Mouse (Mus musculus): ENCODE measurements around the gene Xrcc3. TPM values are rescaled to one million over a fixed set of nuclear protein-coding genes. Genes with fewer than 3 reads are reported as not detected.

Xrcc3 gene
- polyA plus RNA-seq, 1 experiment from 2014 or later: 11.0 TPM

GRCm38 (mm10) chr12:111769816-111770577 lies 43.7 kb downstream of the Xrcc3 start:
- Histone ChIP-seq H3K36me3 (peaks cover 33% of the 10 kb centered on the region), H3K27me3 (no peaks in the 10 kb centered on the region), H3K4me2 (replicated peaks) (no peak overlapping the region; the same call in 1 of the 2 replicates), H3K9ac (no peak overlapping the region), H3K4me1 (peaks cover 29% of the 10 kb centered on the region), H3K27ac (peak overlapping the region; percentile 55), H3K4me3 (no peak overlapping the region), H3K9me3 (no peaks in the 10 kb centered on the region)
- 66% methylated on average over 8 of the region's 9 CpGs for WGBS
- 0 out of 2 replicates have a peak, but pooled peaks have one; percentile 40 for ATAC-seq (ENCODE audit: low FRiP score, low read depth)

DNA sequence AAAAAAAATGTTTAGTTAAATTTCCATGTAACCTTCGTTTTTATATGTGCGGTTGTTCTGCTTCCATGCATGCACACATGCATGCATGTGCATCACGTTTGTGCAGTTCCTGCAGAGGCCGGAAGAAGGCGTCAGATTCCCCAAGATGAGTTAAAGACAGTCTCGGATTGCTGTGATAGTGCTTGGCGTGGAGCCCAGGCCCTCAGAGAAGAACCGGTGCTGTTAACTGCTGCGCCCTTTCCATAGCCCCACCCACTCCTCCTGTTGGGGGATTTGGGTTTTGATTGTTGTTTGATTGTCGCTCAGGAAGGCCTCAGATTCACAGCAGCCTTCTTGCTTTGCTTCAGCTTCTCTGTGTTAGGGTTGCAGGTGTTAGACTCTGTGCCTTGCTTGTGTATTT lies 44.4 kb downstream of the Xrcc3 start:
- Histone ChIP-seq H3K4me3 (no peak overlapping the region), H3K36me3 (peaks cover 29% of the 10 kb centered on the region), H3K9ac (no peak overlapping the region), H3K27me3 (no peaks in the 10 kb centered on the region), H3K9me3 (no peaks in the 10 kb centered on the region), H3K27ac (peak overlapping the region; percentile 55; the same call in 1 of the 2 replicates), H3K4me1 (peaks cover 29% of the 10 kb centered on the region), H3K4me2 (replicated peaks) (no peak overlapping the region; the same call in 1 of the 2 replicates)
- WGBS: 38% methylated on average over 10 of the region's 10 CpGs
- ATAC-seq (ENCODE audit: low FRiP score, low read depth): no peak

DNA sequence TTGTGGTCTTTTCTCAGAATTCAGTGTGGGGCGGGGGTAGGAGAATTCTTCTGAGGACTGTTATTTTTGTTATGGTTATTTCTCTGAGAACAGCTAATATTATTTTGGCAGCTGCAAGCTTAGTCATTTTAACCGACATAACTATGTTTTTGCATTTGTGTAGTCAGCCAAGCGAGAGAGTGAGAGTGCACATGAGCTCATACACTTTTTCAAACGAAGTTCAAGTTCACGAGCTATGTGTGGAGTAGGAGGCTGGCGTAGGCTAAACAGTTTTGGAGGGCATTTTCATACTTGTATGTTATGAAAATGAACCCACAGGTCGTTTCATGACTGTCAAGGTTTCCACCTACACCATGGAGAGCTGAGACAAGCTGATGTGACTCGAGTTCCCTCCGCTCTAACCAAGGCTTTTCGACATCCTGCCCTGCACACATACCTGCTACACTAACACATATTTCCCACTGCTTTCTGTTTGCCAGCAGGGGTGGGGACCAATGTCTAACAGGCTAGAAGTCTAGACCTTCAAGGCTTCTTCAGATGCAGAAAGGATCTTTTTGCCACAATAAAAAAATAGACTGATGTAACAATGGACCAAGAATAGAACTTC lies 45.2 kb downstream of the Xrcc3 start:
- H3K4me2 ChIP-seq (replicated peaks): no peak overlapping the region
- H3K27me3 ChIP-seq: no peaks in the 10 kb centered on the region
- H3K9ac ChIP-seq: no peak overlapping the region
- no peak for ATAC-seq (ENCODE audit: low FRiP score, low read depth)
- H3K27ac ChIP-seq: no peak overlapping the region
- WGBS: 91% methylated on average over 10 of the region's 10 CpGs
- peaks cover 29% of the 10 kb centered on the region for H3K4me1 ChIP-seq
- no peak overlapping the region for H3K4me3 ChIP-seq
- H3K9me3 ChIP-seq: no peaks in the 10 kb centered on the region
- H3K36me3 ChIP-seq: peaks cover 26% of the 10 kb centered on the region

- H3K4me2 ChIP-seq (replicated peaks): no peak overlapping the region
- H3K4me1 ChIP-seq: peaks cover 33% of the 10 kb centered on the region
- no peak overlapping the region for H3K4me3 ChIP-seq
- H3K27me3 ChIP-seq: no peaks in the 10 kb centered on the region
- ATAC-seq (ENCODE audit: low FRiP score, low read depth): no peak
- WGBS: 76% methylated on average over 16 of the region's 16 CpGs
- H3K36me3 ChIP-seq: peaks cover 23% of the 10 kb centered on the region
- no peaks in the 10 kb centered on the region for H3K9me3 ChIP-seq
- no peak overlapping the region for H3K27ac ChIP-seq
- H3K9ac ChIP-seq: no peak overlapping the region
These were observed 47.1 kb downstream of the Xrcc3 start for GRCm38 (mm10) chr12:111766313-111767236.

GRCm38 (mm10) chr12:111762620-111763280 lies 50.9 kb downstream of the Xrcc3 start:
- WGBS: 90% methylated on average over 13 of the region's 13 CpGs
- Histone ChIP-seq H3K4me2 (replicated peaks) (no peak overlapping the region), H3K4me3 (no peak overlapping the region), H3K36me3 (peaks cover 23% of the 10 kb centered on the region), H3K9ac (no peak overlapping the region), H3K9me3 (no peaks in the 10 kb centered on the region), H3K27me3 (no peaks in the 10 kb centered on the region), H3K4me1 (peaks cover 40% of the 10 kb centered on the region), H3K27ac (no peak overlapping the region)
- no peak for ATAC-seq (ENCODE audit: low FRiP score, low read depth)

DNA sequence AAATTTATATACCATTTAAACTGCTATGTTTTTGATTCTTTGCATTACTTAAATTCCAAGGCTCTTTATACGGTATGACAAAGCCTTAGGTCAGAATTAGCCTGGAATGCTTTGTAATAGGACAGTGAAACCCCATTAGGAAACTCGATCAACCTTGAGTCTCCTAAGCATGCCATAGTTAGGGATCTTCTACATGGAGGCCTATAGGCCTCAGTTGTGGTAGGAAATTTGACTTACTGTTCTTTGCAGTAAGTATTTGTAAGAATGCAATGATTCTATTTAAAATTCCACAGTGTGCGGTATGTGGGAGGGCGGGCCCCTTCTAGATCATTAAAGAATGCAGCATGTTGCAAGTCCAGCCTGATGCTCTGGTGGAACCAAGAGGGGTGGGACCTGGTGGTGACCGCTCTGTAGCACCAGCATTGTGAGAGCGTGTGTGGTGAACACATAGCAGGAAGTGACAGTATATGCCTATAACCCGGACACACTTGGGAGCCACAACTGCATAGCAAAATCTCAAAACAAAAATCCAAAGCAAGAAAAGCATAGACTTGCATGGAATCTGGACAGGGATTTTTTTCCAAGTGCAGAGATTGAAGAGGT lies 53.3 kb downstream of the Xrcc3 start:
- Histone ChIP-seq H3K27me3 (no peaks in the 10 kb centered on the region), H3K9me3 (no peaks in the 10 kb centered on the region), H3K4me3 (peak overlapping the region; percentile 86), H3K9ac (peak overlapping the region; percentile 96; the same call in 1 of the 2 replicates), H3K4me2 (replicated peaks) (peak overlapping the region; percentile 99), H3K27ac (no peak overlapping the region), H3K36me3 (peaks cover 23% of the 10 kb centered on the region), H3K4me1 (peaks cover 35% of the 10 kb centered on the region)
- WGBS: 63% methylated on average over 7 of the region's 7 CpGs
- no peak for ATAC-seq (ENCODE audit: low FRiP score, low read depth)

GRCm38 (mm10) chr12:111759176-111760061 lies 54.3 kb downstream of the Xrcc3 start:
- peaks cover 35% of the 10 kb centered on the region for H3K4me1 ChIP-seq
- H3K4me3 ChIP-seq: peak overlapping the region; percentile 86
- peak overlapping the region; percentile 88 for H3K27ac ChIP-seq
- H3K9me3 ChIP-seq: no peaks in the 10 kb centered on the region
- H3K9ac ChIP-seq: peak overlapping the region; percentile 96
- H3K36me3 ChIP-seq: peaks cover 22% of the 10 kb centered on the region
- peak overlapping the region; percentile 99 for H3K4me2 ChIP-seq (replicated peaks)
- no peaks in the 10 kb centered on the region for H3K27me3 ChIP-seq
- ATAC-seq (ENCODE audit: low FRiP score, low read depth): peak; percentile 48; the same call in 1 of the 2 replicates
- 3% methylated on average over 35 of the region's 35 CpGs for WGBS

DNA sequence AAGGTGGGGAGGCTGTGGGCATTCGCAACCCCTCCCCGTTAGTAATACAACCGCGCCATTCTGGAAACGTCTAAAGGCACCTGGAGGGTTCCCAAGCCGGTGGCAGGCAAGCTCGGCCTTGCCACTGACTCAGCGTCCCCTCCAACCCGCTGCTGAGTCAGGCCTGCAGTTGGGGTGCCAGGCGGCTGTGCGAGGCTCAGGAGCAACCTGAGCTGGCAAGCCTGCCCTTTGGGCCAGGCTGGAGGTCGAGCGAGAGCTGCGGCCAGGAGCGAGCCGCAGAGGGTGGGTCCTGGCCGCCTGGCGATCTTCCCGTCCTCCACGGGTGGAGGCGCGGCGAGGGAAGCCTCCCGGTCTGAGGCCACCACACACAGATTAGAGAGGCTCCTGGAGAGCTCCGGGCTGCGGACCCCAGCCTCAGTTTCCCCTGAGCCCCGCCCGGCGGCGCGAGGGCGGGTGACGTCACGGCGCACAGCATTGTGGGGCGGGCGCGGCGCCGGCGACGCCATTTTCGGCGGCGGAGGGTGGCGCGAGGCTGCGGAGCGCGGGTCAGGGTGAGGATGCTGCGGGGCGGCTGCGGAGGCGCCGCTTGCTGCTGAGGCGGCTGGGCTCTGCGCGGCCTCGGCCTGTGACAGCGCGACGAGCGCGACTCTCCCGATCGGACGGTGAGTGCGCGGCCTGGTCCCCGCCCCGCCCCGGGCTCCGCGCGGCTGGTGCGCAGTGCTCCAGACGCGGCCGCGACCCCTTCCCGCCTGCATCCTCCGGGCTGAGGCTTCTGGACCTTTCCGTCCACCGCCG lies 55.1 kb downstream of the Xrcc3 start, which contains the start of gene Klc1:
Klc1 (plus strand) TSS at position 469 of the 795 bp plus-strand sequence.
- Histone ChIP-seq H3K36me3 (peaks cover 16% of the 10 kb centered on the region), H3K27me3 (no peaks in the 10 kb centered on the region), H3K27ac (peak within 1 kb of the TSS; percentile 88), H3K4me2 (replicated peaks) (peak within 1 kb of the TSS; percentile 99), H3K4me3 (peak within 1 kb of the TSS; percentile 86), H3K4me1 (peaks cover 35% of the 10 kb centered on the region), H3K9me3 (no peaks in the 10 kb centered on the region), H3K9ac (peak within 1 kb of the TSS; percentile 96)
- WGBS: under 1% methylated on average over 84 of the region's 85 CpGs
- ATAC-seq (ENCODE audit: low FRiP score, low read depth): peak; percentile 78

DNA sequence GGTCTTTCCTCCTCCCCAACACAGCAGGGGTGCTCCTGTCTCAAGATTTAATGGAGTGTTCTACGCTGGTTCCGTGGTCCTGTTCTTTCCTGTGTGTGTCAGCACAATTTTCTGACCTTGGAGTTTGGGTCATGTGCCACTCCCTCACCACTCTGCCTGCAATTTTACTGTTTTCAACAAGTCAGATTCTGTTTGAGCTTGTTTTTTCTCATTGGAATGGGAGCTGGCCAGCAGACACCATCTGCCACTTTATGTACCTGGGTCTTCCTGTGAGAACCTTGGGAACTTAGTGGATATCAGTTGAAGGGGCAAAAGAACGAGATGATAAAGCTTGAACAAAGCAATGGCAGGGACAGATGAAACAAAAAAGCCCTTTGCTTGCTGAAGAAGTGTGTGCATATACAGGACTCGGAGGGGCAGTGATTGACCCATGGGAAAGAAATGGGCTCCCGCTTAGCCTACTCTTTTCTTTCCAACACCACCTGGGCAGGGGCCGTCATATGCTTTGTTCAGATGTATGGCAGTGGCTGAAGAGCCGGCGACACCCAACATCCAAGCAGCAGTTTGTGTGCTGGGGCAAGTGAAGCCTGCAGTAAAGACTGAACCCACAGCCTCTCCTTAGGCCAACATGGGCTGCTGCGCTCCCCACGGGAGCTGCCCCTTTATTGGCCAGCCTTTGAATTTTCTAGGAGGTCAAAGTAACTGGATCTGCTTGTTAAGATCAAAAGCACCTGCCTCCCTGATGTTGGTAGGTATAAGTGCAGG lies 55.9 kb downstream of the Xrcc3 start:
- 35% methylated on average over 10 of the region's 10 CpGs for WGBS

More for the DNA sequence above, 55.9 kb downstream of the Xrcc3 start:
- ATAC-seq (ENCODE audit: low FRiP score, low read depth): no peak
- Histone ChIP-seq H3K9me3 (no peaks in the 10 kb centered on the region), H3K27me3 (no peaks in the 10 kb centered on the region), H3K4me1 (peaks cover 35% of the 10 kb centered on the region), H3K9ac (peak overlapping the region; percentile 96), H3K4me3 (peak overlapping the region; percentile 86), H3K27ac (peak overlapping the region; percentile 88; the same call in 1 of the 2 replicates), H3K36me3 (peaks cover 8% of the 10 kb centered on the region; the same call in 1 of the 2 replicates), H3K4me2 (replicated peaks) (peak overlapping the region; percentile 99)
